Mouse (Mus musculus) neural tube, embryonic 15.5 days (tissue): ENCODE measurements at regions not wholly inside any gene's neighbourhood (a gene's known extent, or its start where the extent isn't known, plus 50 kb on each side); places are given as distances from the start of the nearest gene placed in this dataset.
A peak's percentile ranks its signal among the peaks of the same experiment; 100 is the strongest.
"Not testable (repeated sequence)": the region's sequence is repeated elsewhere in the genome, so short reads cannot be mapped to it uniquely, and the experiment has no call there.

Experiments used
- ATAC-seq: fragments of 200-750 bp; cut with Nextera tagmentation; 2 replicates; pipeline ENCODE4 v1.8.0; 2017; ENCODE audit warnings: mild to moderate bottlenecking, moderate TSS enrichment, moderate library complexity; ENCODE audit not compliant: low FRiP score
- H3K27ac ChIP-seq: fragments of 300-500 bp; sonication (generic); replicated peaks from 2 replicates; pipeline ENCODE4 v1.5.1; 2015; ENCODE audit warnings: mild to moderate bottlenecking, inconsistent platforms
- H3K27me3 ChIP-seq: fragments of 300-500 bp; sonication (generic); replicated peaks from 2 replicates; pipeline ENCODE4 v1.6.1; 2015; ENCODE audit warnings: inconsistent platforms
- H3K36me3 ChIP-seq: fragments of 300-500 bp; sonication (generic); 2 replicates; pipeline ENCODE4 v1.6.1; 2015; ENCODE audit warnings: inconsistent platforms
- H3K4me1 ChIP-seq: fragments of 300-500 bp; sonication (generic); 2 replicates; pipeline ENCODE4 v1.6.1; 2015; ENCODE audit warnings: inconsistent platforms
- H3K4me2 ChIP-seq: fragments of 300-500 bp; sonication (generic); 2 replicates; pipeline ENCODE4 v1.6.1; 2015; ENCODE audit warnings: inconsistent platforms, mild to moderate bottlenecking, moderate library complexity
- H3K4me3 ChIP-seq: fragments of 300-500 bp; sonication (generic); replicated peaks from 2 replicates; pipeline ENCODE4 v1.5.1; 2015; ENCODE audit warnings: mild to moderate bottlenecking, inconsistent platforms
- H3K9ac ChIP-seq: fragments of 300-500 bp; sonication (generic); replicated peaks from 2 replicates; pipeline ENCODE4 v1.6.1; 2015; ENCODE audit warnings: mild to moderate bottlenecking, inconsistent platforms
- H3K9me3 ChIP-seq: fragments of 300-500 bp; sonication (generic); replicated peaks from 2 replicates; pipeline ENCODE4 v1.6.1; 2016; ENCODE audit warnings: inconsistent platforms
- WGBS: fragments of 180-500 bp; shearing (Covaris S2); methylation state at CpG from one replicate; pipeline ENCODE4 v1.1.7; 2015; ENCODE audit warnings: mixed read lengths; 5-methylcytosine and 5-hydroxymethylcytosine counted together

GRCm38 (mm10) chr1:157622156-157622555, 115.6 kb downstream of the Sec16b start:
- not testable (repeated sequence) for H3K4me2 ChIP-seq, H3K9me3 ChIP-seq, H3K9ac ChIP-seq, H3K4me1 ChIP-seq, H3K4me3 ChIP-seq, H3K27ac ChIP-seq, H3K36me3 ChIP-seq, ATAC-seq, H3K27me3 ChIP-seq
- WGBS = 95% methylated on average over 16 of the region's 16 CpGs

DNA sequence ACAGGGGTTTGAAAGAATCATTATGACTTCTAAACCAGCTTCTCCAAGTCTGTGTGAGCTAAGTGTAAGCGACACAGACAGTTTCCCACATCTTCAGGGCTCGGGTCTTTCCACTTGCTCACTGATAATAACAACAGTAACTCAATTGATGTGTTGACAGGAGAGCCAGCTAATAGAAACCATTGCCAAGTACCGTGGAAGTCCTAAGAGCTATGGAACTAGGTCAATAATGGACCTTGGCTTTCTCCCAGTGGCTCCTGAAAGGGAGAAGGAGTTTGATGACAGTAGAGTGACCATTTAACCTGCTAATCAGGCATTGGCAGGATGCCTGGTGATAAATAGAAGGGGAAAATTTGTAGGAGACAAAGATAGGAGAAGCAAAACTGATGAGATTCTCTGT, 126.1 kb downstream of the Sec16b start:
- no peak for ATAC-seq
- WGBS = 61% methylated on average over 3 of the region's 3 CpGs
- Histone ChIP-seq H3K27me3 (no peaks in the 10 kb centered on the region), H3K9me3 (no peaks in the 10 kb centered on the region), H3K4me1 (no peaks in the 10 kb centered on the region), H3K36me3 (no peaks in the 10 kb centered on the region), H3K4me2 (no peak overlapping the region), H3K27ac (no peak overlapping the region), H3K4me3 (no peak overlapping the region), H3K9ac (no peak overlapping the region)

GRCm38 (mm10) chr1:157633470-157633869, 126.9 kb downstream of the Sec16b start:
- H3K36me3 ChIP-seq = no peaks in the 10 kb centered on the region
- no peak overlapping the region for H3K4me3 ChIP-seq
- no peaks in the 10 kb centered on the region for H3K9me3 ChIP-seq
- H3K4me1 ChIP-seq = no peaks in the 10 kb centered on the region
- H3K27me3 ChIP-seq = no peaks in the 10 kb centered on the region
- no peak overlapping the region for H3K4me2 ChIP-seq
- no peak overlapping the region for H3K9ac ChIP-seq
- WGBS = 85% methylated on average over 6 of the region's 6 CpGs
- ATAC-seq = no peak
- no peak overlapping the region for H3K27ac ChIP-seq

- H3K4me2 ChIP-seq = no peak overlapping the region
- 89% methylated on average over 6 of the region's 6 CpGs for WGBS
- H3K36me3 ChIP-seq = no peaks in the 10 kb centered on the region
- ATAC-seq = no peak
- H3K9ac ChIP-seq = no peak overlapping the region
- no peaks in the 10 kb centered on the region for H3K4me1 ChIP-seq
- no peak overlapping the region for H3K4me3 ChIP-seq
- no peaks in the 10 kb centered on the region for H3K27me3 ChIP-seq
- H3K27ac ChIP-seq = no peak overlapping the region
- H3K9me3 ChIP-seq = no peaks in the 10 kb centered on the region
Measured at GRCm38 (mm10) chr1:157635776-157636175, 129.2 kb downstream of the Sec16b start.

GRCm38 (mm10) chr1:157643524-157643923, 137.0 kb downstream of the Sec16b start:
- WGBS = 90% methylated on average over 6 of the region's 6 CpGs
- Histone ChIP-seq H3K27ac (no peak overlapping the region), H3K4me1 (no peaks in the 10 kb centered on the region), H3K9me3 (no peaks in the 10 kb centered on the region), H3K9ac (no peak overlapping the region), H3K4me3 (no peak overlapping the region), H3K36me3 (no peaks in the 10 kb centered on the region), H3K4me2 (no peak overlapping the region), H3K27me3 (no peaks in the 10 kb centered on the region)
- no peak for ATAC-seq

- no peaks in the 10 kb centered on the region for H3K27me3 ChIP-seq
- H3K36me3 ChIP-seq = no peaks in the 10 kb centered on the region
- H3K9ac ChIP-seq = no peak overlapping the region
- no peak overlapping the region for H3K27ac ChIP-seq
- H3K4me1 ChIP-seq = no peaks in the 10 kb centered on the region
- no peak for ATAC-seq
- no peak overlapping the region for H3K4me3 ChIP-seq
- 64% methylated on average over 8 of the region's 8 CpGs for WGBS
- no peak overlapping the region for H3K4me2 ChIP-seq
- H3K9me3 ChIP-seq = no peaks in the 10 kb centered on the region
Measured at GRCm38 (mm10) chr1:157645682-157646421, 139.3 kb downstream of the Sec16b start.

DNA sequence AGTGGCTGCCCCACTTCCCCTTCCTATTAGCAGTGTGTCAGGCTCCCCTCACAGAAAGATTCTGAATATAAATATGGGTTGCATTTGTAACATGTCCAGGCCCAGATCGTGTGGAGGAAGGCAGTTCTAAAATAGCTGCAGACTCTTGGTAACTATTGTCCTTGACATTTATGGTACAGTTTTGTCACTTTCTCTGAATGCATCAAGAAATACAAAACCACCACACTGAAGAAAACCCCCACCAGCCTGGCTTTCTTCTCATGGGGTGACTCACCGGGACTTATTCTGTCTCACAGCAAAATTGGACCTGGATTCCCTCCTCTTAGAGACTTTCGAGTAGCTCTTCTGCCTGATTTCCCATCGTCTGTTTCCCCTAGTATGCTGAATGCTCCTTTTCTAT, 148.9 kb downstream of the Sec16b start:
- WGBS = 54% methylated on average over 4 of the region's 4 CpGs
- no peaks in the 10 kb centered on the region for H3K9me3 ChIP-seq
- ATAC-seq = no peak

DNA sequence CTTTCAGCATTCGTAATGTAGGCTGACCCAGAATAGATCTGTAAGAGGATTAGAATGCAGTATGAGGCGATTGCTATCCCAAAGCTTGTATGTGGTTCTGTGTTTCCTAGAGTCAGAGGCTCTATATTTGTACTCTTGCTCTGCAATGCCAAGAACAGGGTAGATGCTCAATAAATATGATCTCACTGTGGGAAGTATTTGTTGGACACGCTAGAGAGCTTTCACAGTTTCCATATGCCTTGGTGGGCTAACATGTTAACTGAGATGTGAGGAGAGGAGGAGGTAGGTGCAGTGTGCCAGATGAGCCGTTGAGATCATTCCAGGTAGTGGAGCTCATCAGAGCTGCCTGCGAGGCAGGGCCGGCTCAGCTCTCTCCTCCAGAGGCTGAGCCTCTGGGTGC, 163.1 kb downstream of the Sec16b start:
- no peaks in the 10 kb centered on the region for H3K4me1 ChIP-seq
- H3K27me3 ChIP-seq = no peaks in the 10 kb centered on the region
- H3K4me3 ChIP-seq = no peak overlapping the region
- H3K9me3 ChIP-seq = no peaks in the 10 kb centered on the region
- no peak for ATAC-seq
- H3K36me3 ChIP-seq = no peaks in the 10 kb centered on the region
- H3K27ac ChIP-seq = no peak overlapping the region
- no peak overlapping the region for H3K4me2 ChIP-seq
- no peak overlapping the region for H3K9ac ChIP-seq
- 90% methylated on average over 6 of the region's 6 CpGs for WGBS

More for the DNA sequence above, 148.9 kb downstream of the Sec16b start:
- no peak overlapping the region for H3K4me3 ChIP-seq
- no peaks in the 10 kb centered on the region for H3K27me3 ChIP-seq
- H3K4me1 ChIP-seq = no peaks in the 10 kb centered on the region
- no peaks in the 10 kb centered on the region for H3K36me3 ChIP-seq
- no peak overlapping the region for H3K9ac ChIP-seq
- peak overlapping the region; percentile 10 for H3K27ac ChIP-seq
- no peak overlapping the region for H3K4me2 ChIP-seq

DNA sequence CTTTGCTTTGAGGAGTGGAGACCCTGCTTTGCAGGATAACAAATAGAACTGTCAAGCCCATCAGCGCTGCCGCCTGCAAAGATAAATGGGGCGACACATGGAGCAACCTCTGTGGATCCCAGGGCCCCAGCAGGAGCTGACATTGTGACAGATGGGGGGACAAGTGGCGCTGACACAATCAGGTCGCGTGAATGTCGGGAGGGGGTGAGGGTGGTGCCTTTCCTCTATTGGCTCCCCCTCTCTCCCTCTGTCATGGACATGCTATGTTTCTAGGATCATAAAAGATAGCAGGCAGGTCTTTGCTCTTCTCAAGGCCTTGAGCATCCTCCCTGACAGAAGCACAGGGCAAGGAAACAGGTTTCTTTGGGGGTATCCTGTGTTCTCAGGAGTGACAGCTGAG, 177.8 kb downstream of the Sec16b start:
- no peak for ATAC-seq
- Histone ChIP-seq H3K9ac (no peak overlapping the region), H3K36me3 (no peaks in the 10 kb centered on the region), H3K27ac (no peak overlapping the region), H3K27me3 (no peaks in the 10 kb centered on the region), H3K4me1 (no peaks in the 10 kb centered on the region), H3K9me3 (no peaks in the 10 kb centered on the region), H3K4me3 (no peak overlapping the region), H3K4me2 (no peak overlapping the region)
- 22% methylated on average over 7 of the region's 7 CpGs for WGBS

DNA sequence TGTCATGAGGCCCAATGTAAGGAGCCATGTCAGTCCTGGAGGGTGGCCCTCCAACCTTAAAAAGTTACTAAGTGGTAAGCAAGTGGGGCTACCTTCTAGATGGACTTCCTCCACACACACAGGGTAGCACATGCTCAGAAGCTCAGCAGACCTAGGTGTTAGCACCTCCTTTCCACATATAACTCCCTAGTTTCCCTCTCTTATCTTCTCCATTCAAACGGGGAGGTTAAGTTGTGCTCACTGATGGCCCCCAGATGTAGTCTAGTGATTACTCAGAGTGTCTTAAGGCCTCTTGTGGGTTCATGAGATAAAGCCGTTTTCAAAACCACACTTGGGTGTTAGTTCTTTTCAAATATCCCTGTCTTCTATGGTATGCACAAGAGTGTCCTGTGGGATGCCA, 188.7 kb downstream of the Sec16b start:
- no peak overlapping the region for H3K27ac ChIP-seq
- 82% methylated on average over 2 of the region's 2 CpGs for WGBS
- no peak overlapping the region for H3K9ac ChIP-seq
- no peak overlapping the region for H3K4me2 ChIP-seq
- H3K36me3 ChIP-seq = no peaks in the 10 kb centered on the region
- H3K4me1 ChIP-seq = no peaks in the 10 kb centered on the region
- H3K4me3 ChIP-seq = no peak overlapping the region
- H3K27me3 ChIP-seq = no peaks in the 10 kb centered on the region
- H3K9me3 ChIP-seq = no peaks in the 10 kb centered on the region
- ATAC-seq = no peak

GRCm38 (mm10) chr1:157703639-157704038, 197.1 kb downstream of the Sec16b start:
- Histone ChIP-seq H3K4me3 (no peak overlapping the region), H3K27ac (no peak overlapping the region), H3K27me3 (no peaks in the 10 kb centered on the region), H3K9me3 (no peaks in the 10 kb centered on the region), H3K36me3 (no peaks in the 10 kb centered on the region), H3K9ac (no peak overlapping the region), H3K4me1 (no peaks in the 10 kb centered on the region), H3K4me2 (no peak overlapping the region)
- WGBS = 71% methylated on average over 6 of the region's 6 CpGs
- no peak for ATAC-seq

- no peak overlapping the region for H3K4me3 ChIP-seq
- no peaks in the 10 kb centered on the region for H3K9me3 ChIP-seq
- H3K27ac ChIP-seq = no peak overlapping the region
- WGBS = 32% methylated on average over 4 of the region's 4 CpGs
- no peak overlapping the region for H3K4me2 ChIP-seq
- ATAC-seq = no peak
- no peaks in the 10 kb centered on the region for H3K27me3 ChIP-seq
- H3K4me1 ChIP-seq = no peaks in the 10 kb centered on the region
- H3K36me3 ChIP-seq = no peaks in the 10 kb centered on the region
- no peak overlapping the region for H3K9ac ChIP-seq
Measured at GRCm38 (mm10) chr1:157705364-157705763, 198.8 kb downstream of the Sec16b start.
